In genomic region chr5:80508672-80509071, GRCm38 (mm10) we compare ENCODE assay signal across 9 mouse cellular contexts.
A peak's percentile ranks its signal among the peaks of the same experiment; 100 is the strongest.
DNase-seq lines count a peak whose midpoint lies in the region; ATAC-seq lines count a peak whose summit lies in the region.
"Had no signal": no experiment of that assay in that cellular context is flagged by ENCODE, and none has a peak within 500 bp of the region (broad histone marks: within the 10 kb centered on the region; RNA-seq: fewer than 3 reads in every experiment).

No protein-coding gene starts in this region.

- no peaks in the 10 kb centered on the region for H3K4me1 ChIP-seq in forebrain, embryonic 15.5 days
- H3K4me1 ChIP-seq: heart, embryonic 15.5 days had no signal

- H3K9me3 ChIP-seq in forebrain, embryonic 15.5 days = no peaks in the 10 kb centered on the region
- H3K9me3 ChIP-seq: heart, embryonic 15.5 days had no signal

- H3K27ac ChIP-seq in forebrain, embryonic 15.5 days (replicated peaks) = no peak overlapping the region
- H3K27ac ChIP-seq: heart, embryonic 15.5 days had no signal

- WGBS in forebrain, embryonic 15.5 days = 36% methylated on average over 2 of the region's 2 CpGs

- ATAC-seq in forebrain, embryonic 15.5 days (replicated peaks) = peak; percentile 58; the same call in 1 of the 2 replicates

- H3K36me3 ChIP-seq in forebrain, embryonic 15.5 days = no peaks in the 10 kb centered on the region
- H3K36me3 ChIP-seq: heart, embryonic 15.5 days had no signal

- no peak overlapping the region for H3K9ac ChIP-seq in forebrain, embryonic 15.5 days (replicated peaks)
- H3K9ac ChIP-seq: heart, embryonic 15.5 days had no signal

- H3K4me2 ChIP-seq in forebrain, embryonic 15.5 days (replicated peaks) = no peak overlapping the region
- H3K4me2 ChIP-seq: heart, embryonic 15.5 days had no signal

- no peaks in the 10 kb centered on the region for H3K27me3 ChIP-seq in forebrain, embryonic 15.5 days
- H3K27me3 ChIP-seq: heart, embryonic 15.5 days had no signal

- DNase-seq in cerebellum, adult 11 months = peak; percentile 2
- no peak for DNase-seq in cerebellum, adult 9-11 months
- peak; percentile 20 for DNase-seq in ovary, postnatal 14 days (ENCODE audit: low spot score)
- DNase-seq in ovary, postnatal 10 days (ENCODE audit: low spot score) = no peak
- DNase-seq in layer of hippocampus, postnatal 36 days = peak; percentile 25 to 52
- DNase-seq in right cerebral cortex, adult 2 months (ENCODE audit: low spot score in 2 of 2) = peak; percentile 70 to 84
- DNase-seq in c-Kit-positive CD71-positive TER-119-positive erythroid progenitor cells, embryonic 14.5 days (ENCODE audit: low spot score) = no peak

- H3K4me3 ChIP-seq in forebrain, embryonic 15.5 days = no peak overlapping the region
- H3K4me3 ChIP-seq: heart, embryonic 15.5 days had no signal

Comparison
In these comparisons a context has a peak if more than half of its experiments do, and no peak if none do; other contexts are left out.
1. DNase-seq: peak in cerebellum, adult 11 months (single experiment), ovary, postnatal 14 days (single experiment), layer of hippocampus, postnatal 36 days (2 of 2) and right cerebral cortex, adult 2 months (2 of 2); none in cerebellum, adult 9-11 months (single experiment), ovary, postnatal 10 days (single experiment) and c-Kit-positive CD71-positive TER-119-positive erythroid progenitor cells, embryonic 14.5 days (single experiment).